Mouse (Mus musculus) neural tube, embryonic 15.5 days (tissue): ENCODE measurements at regions not wholly inside any gene's neighbourhood (a gene's known extent, or its start where the extent isn't known, plus 50 kb on each side); places are given as distances from the start of the nearest gene placed in this dataset.

Experiments
- ATAC-seq: fragments of 200-750 bp; cut with Nextera tagmentation; 2 replicates; pipeline ENCODE4 v1.8.0; 2017; ENCODE audit warnings: mild to moderate bottlenecking, moderate TSS enrichment, moderate library complexity; ENCODE audit not compliant: low FRiP score
- H3K27ac ChIP-seq: fragments of 300-500 bp; sonication (generic); replicated peaks from 2 replicates; pipeline ENCODE4 v1.5.1; 2015; ENCODE audit warnings: mild to moderate bottlenecking, inconsistent platforms
- H3K27me3 ChIP-seq: fragments of 300-500 bp; sonication (generic); replicated peaks from 2 replicates; pipeline ENCODE4 v1.6.1; 2015; ENCODE audit warnings: inconsistent platforms
- H3K36me3 ChIP-seq: fragments of 300-500 bp; sonication (generic); 2 replicates; pipeline ENCODE4 v1.6.1; 2015; ENCODE audit warnings: inconsistent platforms
- H3K4me1 ChIP-seq: fragments of 300-500 bp; sonication (generic); 2 replicates; pipeline ENCODE4 v1.6.1; 2015; ENCODE audit warnings: inconsistent platforms
- H3K4me2 ChIP-seq: fragments of 300-500 bp; sonication (generic); 2 replicates; pipeline ENCODE4 v1.6.1; 2015; ENCODE audit warnings: inconsistent platforms, mild to moderate bottlenecking, moderate library complexity
- H3K4me3 ChIP-seq: fragments of 300-500 bp; sonication (generic); replicated peaks from 2 replicates; pipeline ENCODE4 v1.5.1; 2015; ENCODE audit warnings: mild to moderate bottlenecking, inconsistent platforms
- H3K9ac ChIP-seq: fragments of 300-500 bp; sonication (generic); replicated peaks from 2 replicates; pipeline ENCODE4 v1.6.1; 2015; ENCODE audit warnings: mild to moderate bottlenecking, inconsistent platforms
- H3K9me3 ChIP-seq: fragments of 300-500 bp; sonication (generic); replicated peaks from 2 replicates; pipeline ENCODE4 v1.6.1; 2016; ENCODE audit warnings: inconsistent platforms
- WGBS: fragments of 180-500 bp; shearing (Covaris S2); methylation state at CpG from one replicate; pipeline ENCODE4 v1.1.7; 2015; ENCODE audit warnings: mixed read lengths; 5-methylcytosine and 5-hydroxymethylcytosine counted together

- no peak overlapping the region for H3K9ac ChIP-seq
- ATAC-seq = no peak
- no peaks in the 10 kb centered on the region for H3K9me3 ChIP-seq
- 77% methylated on average over 4 of the region's 4 CpGs for WGBS
- H3K4me2 ChIP-seq = no peak overlapping the region
- no peaks in the 10 kb centered on the region for H3K4me1 ChIP-seq
- no peak overlapping the region for H3K4me3 ChIP-seq
- H3K27ac ChIP-seq = no peak overlapping the region
- H3K27me3 ChIP-seq = no peaks in the 10 kb centered on the region
- no peaks in the 10 kb centered on the region for H3K36me3 ChIP-seq
Observed at GRCm38 (mm10) chr1:52553871-52554270, 53.4 kb upstream of the Nab1 start.

- no peaks in the 10 kb centered on the region for H3K9me3 ChIP-seq
- no peaks in the 10 kb centered on the region for H3K27me3 ChIP-seq
- no peak overlapping the region for H3K9ac ChIP-seq
- H3K4me2 ChIP-seq = no peak overlapping the region
- WGBS = 50% methylated on average over 6 of the region's 6 CpGs
- no peaks in the 10 kb centered on the region for H3K4me1 ChIP-seq
- no peak overlapping the region for H3K27ac ChIP-seq
- no peaks in the 10 kb centered on the region for H3K36me3 ChIP-seq
- H3K4me3 ChIP-seq = no peak overlapping the region
- ATAC-seq = no peak
Observed at GRCm38 (mm10) chr1:52565812-52566211, 64.7 kb upstream of the Nemp2 start.

- Histone ChIP-seq H3K4me1 (no peaks in the 10 kb centered on the region), H3K4me3 (no peak overlapping the region), H3K36me3 (no peaks in the 10 kb centered on the region), H3K9ac (no peak overlapping the region), H3K27ac (no peak overlapping the region), H3K4me2 (no peak overlapping the region), H3K27me3 (no peaks in the 10 kb centered on the region), H3K9me3 (no peaks in the 10 kb centered on the region)
- ATAC-seq = no peak
- WGBS = 84% methylated on average over 5 of the region's 5 CpGs
Observed at GRCm38 (mm10) chr1:52571674-52572073, 58.8 kb upstream of the Nemp2 start.

- Histone ChIP-seq H3K4me1 (peaks cover 9% of the 10 kb centered on the region), H3K4me2 (no peak overlapping the region), H3K4me3 (no peak overlapping the region), H3K27me3 (no peaks in the 10 kb centered on the region), H3K9ac (no peak overlapping the region), H3K27ac (no peak overlapping the region), H3K9me3 (no peaks in the 10 kb centered on the region), H3K36me3 (no peaks in the 10 kb centered on the region)
- 71% methylated on average over 5 of the region's 5 CpGs for WGBS
- peak; percentile 63 for ATAC-seq
Observed at GRCm38 (mm10) chr1:52578298-52579056, 52.0 kb upstream of the Nemp2 start.

GRCm38 (mm10) chr1:52580132-52580896 lies 50.2 kb upstream of the Nemp2 start:
- Histone ChIP-seq H3K4me3 (no peak overlapping the region), H3K9ac (no peak overlapping the region), H3K4me1 (peaks cover 9% of the 10 kb centered on the region), H3K4me2 (no peak overlapping the region), H3K27ac (no peak overlapping the region), H3K36me3 (no peaks in the 10 kb centered on the region), H3K27me3 (no peaks in the 10 kb centered on the region), H3K9me3 (no peaks in the 10 kb centered on the region)
- no peak for ATAC-seq
- 86% methylated on average over 4 of the region's 4 CpGs for WGBS
